Mouse (Mus musculus): ENCODE data around the gene Reck. TPM values are rescaled to one million over a fixed set of nuclear protein-coding genes. Genes with fewer than 3 reads are reported as not detected.
A peak's percentile ranks its signal among the peaks of the same experiment; 100 is the strongest.

Reck gene
- polyA plus RNA-seq (2014; fragmentation: Nextera tagmentation; extraction: Ambion mirVana) = 27.9 and 29.5 TPM in 2 replicates

DNA sequence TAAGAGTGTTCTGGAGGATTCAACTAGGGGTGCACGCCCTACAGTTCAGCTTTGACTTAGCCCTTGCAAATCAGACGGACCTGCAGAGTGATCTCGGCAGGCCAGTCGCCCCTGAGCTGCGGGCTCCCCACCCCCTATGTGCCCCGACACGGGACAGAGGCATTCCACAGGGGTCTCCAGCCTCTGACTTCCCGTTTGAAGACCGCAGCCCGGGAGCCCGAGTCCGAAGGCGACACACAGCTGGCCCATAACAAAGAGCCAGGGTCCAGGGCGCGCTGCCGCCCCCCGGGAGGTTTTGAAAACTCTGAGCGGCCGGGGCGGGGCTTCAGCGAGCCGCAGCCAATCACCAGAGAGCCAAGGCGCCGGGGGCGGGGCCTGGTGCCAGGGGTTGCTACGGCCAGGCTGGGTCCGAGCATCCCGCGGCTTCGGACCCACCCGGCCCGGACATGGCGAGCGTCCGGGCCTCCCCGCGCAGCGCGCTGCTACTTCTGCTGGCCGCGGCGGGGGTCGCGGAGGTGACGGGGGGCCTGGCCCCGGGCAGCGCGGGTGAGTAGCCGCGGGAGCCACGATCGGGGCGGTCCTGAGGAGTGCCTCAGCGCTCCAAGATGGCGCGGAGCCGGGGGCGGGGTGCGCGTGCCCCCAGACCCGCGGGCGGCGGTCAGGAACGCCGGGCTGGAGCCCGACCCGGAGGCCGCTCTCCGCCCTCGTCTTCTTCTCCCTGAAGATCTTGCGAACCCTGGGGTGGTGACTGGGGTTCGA lies at the start of gene Reck:
TSS of gene Reck (plus strand) at position 371 of the 759 bp plus-strand sequence.
- H3K27me3 ChIP-seq (ENCODE audit: insufficient read depth, low read length) = no peaks in the 10 kb centered on the region
- H3K9me3 ChIP-seq (ENCODE audit: low read depth, low read length) = no peaks in the 10 kb centered on the region
- no peaks in the 10 kb centered on the region for H3K36me3 ChIP-seq (ENCODE audit: insufficient read depth)
- H3K9ac ChIP-seq = peak within 1 kb of the TSS; percentile 71
- H3K27ac ChIP-seq (ENCODE audit: low read depth) = no peak within 1 kb of the TSS
- peak within 1 kb of the TSS; percentile 81 for H3K4me2 ChIP-seq
- no peak for TF ChIP-seq CTCF (IDR thresholded peaks at IDR 0.05; ENCODE audit: low read depth)
- peak; percentile 93 for ATAC-seq (ENCODE audit: insufficient read depth)
- under 1% methylated on average over 72 of the region's 73 CpGs for WGBS
- DNase-seq = peak; percentile 97
- peaks cover 15% of the 10 kb centered on the region for H3K4me1 ChIP-seq (ENCODE audit: insufficient read depth)
- peak within 1 kb of the TSS; percentile 91 for H3K4me3 ChIP-seq (ENCODE audit: low read depth, low read length)

DNA sequence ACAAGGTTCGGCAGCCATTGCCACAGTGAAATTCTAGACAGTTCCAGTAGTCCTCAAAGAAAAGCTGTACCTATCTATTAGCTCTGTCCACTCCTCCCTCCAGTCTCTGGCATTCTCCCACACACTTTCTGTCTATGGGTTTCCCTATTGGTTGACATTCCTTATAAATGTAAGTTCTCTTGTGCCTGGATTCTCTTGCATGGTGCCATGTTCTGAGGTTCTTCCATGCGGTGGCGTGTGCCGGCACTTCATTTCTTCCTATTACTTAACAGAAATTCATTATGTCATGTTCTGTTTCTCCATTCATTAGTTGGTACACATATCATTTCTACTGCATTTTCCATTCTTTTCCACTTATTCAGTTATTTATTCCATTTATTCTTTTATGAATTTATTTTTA lies 46.5 kb upstream of the Reck start:
- H3K9ac ChIP-seq = no peak overlapping the region
- no peaks in the 10 kb centered on the region for H3K9me3 ChIP-seq (ENCODE audit: low read depth, low read length)
- TF ChIP-seq CTCF (IDR thresholded peaks at IDR 0.05; ENCODE audit: low read depth) = no peak
- no peak for ATAC-seq (ENCODE audit: insufficient read depth)
- no peak overlapping the region for H3K27ac ChIP-seq (ENCODE audit: low read depth)
- H3K4me2 ChIP-seq = no peak overlapping the region
- H3K27me3 ChIP-seq (ENCODE audit: insufficient read depth, low read length) = no peaks in the 10 kb centered on the region
- DNase-seq = no peak
- no peaks in the 10 kb centered on the region for H3K36me3 ChIP-seq (ENCODE audit: insufficient read depth)
- H3K4me1 ChIP-seq (ENCODE audit: insufficient read depth) = no peaks in the 10 kb centered on the region
- WGBS = 91% methylated on average over 4 of the region's 4 CpGs
- H3K4me3 ChIP-seq (ENCODE audit: low read depth, low read length) = no peak overlapping the region

DNA sequence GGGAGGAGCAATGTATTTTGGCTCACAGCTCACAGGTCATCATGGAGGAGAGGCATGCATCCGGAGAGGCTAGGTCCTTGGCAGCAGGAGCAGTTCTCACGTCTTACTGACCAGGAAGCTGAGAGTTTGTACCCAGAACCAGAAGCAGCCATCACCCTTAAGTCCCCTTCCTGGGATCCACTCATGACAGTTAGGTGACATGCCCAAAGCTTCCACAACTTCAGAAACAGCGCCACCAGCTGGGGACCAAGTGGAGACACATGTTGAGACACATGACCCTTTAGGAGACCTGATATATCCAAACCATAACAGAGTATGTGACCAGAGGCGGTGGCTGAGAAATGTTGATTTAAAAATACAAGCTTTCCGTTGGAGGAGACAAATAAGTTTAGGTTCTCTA lies 43.3 kb upstream of the Reck start:
- ATAC-seq (ENCODE audit: insufficient read depth) = no peak
- 0 out of 2 replicates have a peak, but pooled peaks have one; percentile 11 for TF ChIP-seq CTCF (IDR thresholded peaks at IDR 0.05; ENCODE audit: low read depth)
- Histone ChIP-seq H3K9ac (no peak overlapping the region), H3K27ac (ENCODE audit: low read depth) (no peak overlapping the region), H3K36me3 (ENCODE audit: insufficient read depth) (no peaks in the 10 kb centered on the region), H3K4me2 (no peak overlapping the region), H3K4me1 (ENCODE audit: insufficient read depth) (no peaks in the 10 kb centered on the region), H3K9me3 (ENCODE audit: low read depth, low read length) (no peaks in the 10 kb centered on the region), H3K4me3 (ENCODE audit: low read depth, low read length) (no peak overlapping the region), H3K27me3 (ENCODE audit: insufficient read depth, low read length) (no peaks in the 10 kb centered on the region)
- DNase-seq = no peak
- 54% methylated on average over 5 of the region's 5 CpGs for WGBS

DNA sequence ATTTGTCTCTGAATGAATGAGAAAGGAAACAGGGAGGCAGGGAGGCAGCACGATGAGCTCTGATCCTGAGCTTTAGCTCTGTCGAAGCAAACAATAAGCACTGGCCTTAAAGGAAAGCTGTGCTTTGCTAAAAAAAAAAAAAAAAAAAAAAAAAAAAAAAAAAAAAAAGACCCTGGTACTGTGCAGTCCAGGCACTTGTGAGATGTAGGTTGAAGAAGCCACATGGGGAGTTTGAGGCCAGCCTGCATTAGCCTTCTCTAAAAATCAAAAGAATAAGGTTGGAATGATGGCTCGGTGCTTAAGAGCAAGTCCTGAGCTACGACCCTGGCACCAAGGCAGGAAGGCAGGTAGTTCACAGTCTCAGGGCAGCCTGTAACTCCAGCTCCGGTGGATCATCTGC lies 41.6 kb upstream of the Reck start:
- 63% methylated on average over 5 of the region's 5 CpGs for WGBS

DNA sequence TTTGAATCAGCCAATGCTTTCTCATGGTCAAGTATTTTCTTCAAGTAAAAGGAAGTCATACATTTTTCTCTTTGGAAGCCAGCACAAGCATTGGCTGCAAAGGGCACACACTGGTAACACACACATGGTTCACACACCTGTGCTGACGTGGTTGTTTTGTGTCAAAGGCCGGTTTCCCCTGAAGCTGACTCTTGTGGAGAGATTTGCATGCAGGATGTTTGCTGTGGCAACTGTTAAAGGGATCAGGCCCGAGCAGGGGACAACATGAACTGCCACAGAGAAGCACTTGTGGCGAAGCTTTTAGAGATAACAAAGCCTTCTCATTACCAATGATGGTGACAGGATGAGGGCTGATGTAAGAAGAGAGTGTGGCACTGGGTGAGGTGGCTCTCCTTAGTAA lies 40.6 kb upstream of the Reck start:
- H3K36me3 ChIP-seq (ENCODE audit: insufficient read depth) = no peaks in the 10 kb centered on the region
- no peaks in the 10 kb centered on the region for H3K4me1 ChIP-seq (ENCODE audit: insufficient read depth)
- H3K9ac ChIP-seq = no peak overlapping the region
- H3K27ac ChIP-seq (ENCODE audit: low read depth) = no peak overlapping the region
- no peaks in the 10 kb centered on the region for H3K27me3 ChIP-seq (ENCODE audit: insufficient read depth, low read length)
- H3K9me3 ChIP-seq (ENCODE audit: low read depth, low read length) = no peaks in the 10 kb centered on the region
- DNase-seq = no peak
- no peak overlapping the region for H3K4me2 ChIP-seq
- WGBS = 45% methylated on average over 4 of the region's 4 CpGs
- no peak for TF ChIP-seq CTCF (IDR thresholded peaks at IDR 0.05; ENCODE audit: low read depth)
- ATAC-seq (ENCODE audit: insufficient read depth) = no peak
- no peak overlapping the region for H3K4me3 ChIP-seq (ENCODE audit: low read depth, low read length)

More for the DNA sequence above, 41.6 kb upstream of the Reck start:
- DNase-seq = no peak
- H3K9ac ChIP-seq = no peak overlapping the region
- no peaks in the 10 kb centered on the region for H3K27me3 ChIP-seq (ENCODE audit: insufficient read depth, low read length)
- H3K27ac ChIP-seq (ENCODE audit: low read depth) = no peak overlapping the region
- H3K4me1 ChIP-seq (ENCODE audit: insufficient read depth) = no peaks in the 10 kb centered on the region
- no peak overlapping the region for H3K4me2 ChIP-seq
- H3K9me3 ChIP-seq (ENCODE audit: low read depth, low read length) = no peaks in the 10 kb centered on the region
- no peaks in the 10 kb centered on the region for H3K36me3 ChIP-seq (ENCODE audit: insufficient read depth)
- no peak for TF ChIP-seq CTCF (IDR thresholded peaks at IDR 0.05; ENCODE audit: low read depth)
- ATAC-seq (ENCODE audit: insufficient read depth) = no peak
- no peak overlapping the region for H3K4me3 ChIP-seq (ENCODE audit: low read depth, low read length)

DNA sequence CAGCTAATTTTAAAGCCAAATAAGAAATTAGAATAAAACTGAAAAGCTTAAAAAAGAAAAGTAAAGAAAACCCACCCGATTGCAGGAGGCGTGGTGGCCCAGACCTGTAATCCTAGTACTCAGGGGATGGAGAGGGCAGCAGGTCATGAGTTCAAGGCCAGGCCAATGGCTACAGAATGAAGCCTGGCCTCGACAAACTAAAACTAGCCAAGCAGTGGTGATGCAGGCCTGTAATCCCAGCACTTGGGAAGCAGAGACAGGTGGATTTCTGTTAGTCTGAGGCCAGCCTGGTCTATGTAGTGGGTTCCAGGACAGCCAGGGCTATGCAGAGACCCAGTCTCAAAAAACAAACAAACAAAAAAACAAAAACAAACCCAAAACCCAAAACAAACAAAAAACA lies 37.0 kb upstream of the Reck start:
- Histone ChIP-seq H3K4me1 (ENCODE audit: insufficient read depth) (no peaks in the 10 kb centered on the region), H3K4me3 (ENCODE audit: low read depth, low read length) (no peak overlapping the region), H3K36me3 (ENCODE audit: insufficient read depth) (no peaks in the 10 kb centered on the region), H3K27ac (ENCODE audit: low read depth) (no peak overlapping the region), H3K27me3 (ENCODE audit: insufficient read depth, low read length) (no peaks in the 10 kb centered on the region), H3K4me2 (no peak overlapping the region), H3K9ac (no peak overlapping the region), H3K9me3 (ENCODE audit: low read depth, low read length) (0 out of 2 replicates have a peak, but pooled peaks cover 3% of the 10 kb centered on the region)
- ATAC-seq (ENCODE audit: insufficient read depth) = no peak
- whole genome bisulfite sequencing = 67% methylated on average over 3 of the region's 3 CpGs
- no peak for TF ChIP-seq CTCF (IDR thresholded peaks at IDR 0.05; ENCODE audit: low read depth)
- DNase-seq = no peak

DNA sequence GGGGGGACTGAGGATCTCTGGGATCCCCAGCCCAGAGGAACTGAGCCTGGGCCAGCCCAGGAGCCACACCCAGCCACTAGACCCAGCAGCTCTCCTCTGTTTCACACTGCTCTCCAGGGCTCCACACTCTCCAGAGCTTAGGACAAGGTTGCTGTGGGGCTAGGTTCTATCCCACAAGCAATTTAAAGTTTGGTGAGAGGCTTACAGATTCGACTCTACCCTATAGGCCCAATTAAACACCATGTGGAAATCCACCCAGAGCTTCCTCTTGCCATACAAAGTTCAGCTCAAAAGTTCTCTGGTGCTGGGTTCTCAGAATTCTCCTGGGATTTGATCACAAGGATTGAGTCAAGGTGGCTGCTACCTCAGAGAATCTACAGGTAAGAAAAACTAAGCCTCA lies 35.2 kb upstream of the Reck start, which contains the start of gene Olfr157:
TSS of gene Olfr157 (minus strand) at position 101 of the 400 bp plus-strand sequence.
- Histone ChIP-seq H3K9ac (no peak within 1 kb of the TSS), H3K36me3 (ENCODE audit: insufficient read depth) (no peaks in the 10 kb centered on the region), H3K4me2 (no peak within 1 kb of the TSS), H3K27me3 (ENCODE audit: insufficient read depth, low read length) (no peaks in the 10 kb centered on the region), H3K4me1 (ENCODE audit: insufficient read depth) (no peaks in the 10 kb centered on the region), H3K27ac (ENCODE audit: low read depth) (no peak within 1 kb of the TSS), H3K4me3 (ENCODE audit: low read depth, low read length) (no peak within 1 kb of the TSS), H3K9me3 (ENCODE audit: low read depth, low read length) (0 out of 2 replicates have a peak, but pooled peaks cover 3% of the 10 kb centered on the region)
- DNase-seq = no peak
- 66% methylated on average over 1 of the region's 1 CpGs for WGBS
- TF ChIP-seq CTCF (IDR thresholded peaks at IDR 0.05; ENCODE audit: low read depth) = no peak
- ATAC-seq (ENCODE audit: insufficient read depth) = no peak
